Mouse (Mus musculus) embryonic fibroblast, embryonic 13.5 days (primary cell): Measurements from ENCODE around the gene Scrn1. TPM values are rescaled to one million over a fixed set of nuclear protein-coding genes. Genes with fewer than 3 reads are reported as not detected.

Experiments used
- H3K27ac ChIP-seq: 2 replicates; pipeline ENCODE4 v1.5.1; 2012; ENCODE audit warnings: low read length, control low read depth, inconsistent platforms; ENCODE audit not compliant: insufficient read depth
- H3K4me1 ChIP-seq: 2 replicates; pipeline ENCODE4 v1.6.1; 2011; ENCODE audit warnings: low read length; ENCODE audit not compliant: control insufficient read depth, insufficient read depth
- H3K4me3 ChIP-seq: 2 replicates; pipeline ENCODE4 v1.5.1; 2011; ENCODE audit warnings: mild to moderate bottlenecking, control low read depth, low read length; ENCODE audit not compliant: insufficient read depth
- CTCF ChIP-seq: IDR thresholded peaks from 2 replicates; pipeline ENCODE4 v1.5.1; 2011; ENCODE audit warnings: mild to moderate bottlenecking, control low read depth, low read length, moderate library complexity, borderline replicate concordance; ENCODE audit not compliant: insufficient read depth
- POLR2A ChIP-seq: IDR thresholded peaks from 2 replicates; pipeline ENCODE4 v1.6.1; 2011; ENCODE audit warnings: low read depth, mild to moderate bottlenecking, control low read depth, low read length, moderate library complexity
- polyA plus RNA-seq: library from polyadenylated mRNA; stranded (reverse); fragments of >200 nt; gene quantifications from 2 replicates; pipeline ENCODE4 v1.2.4, GENCODE M21; 2011; ENCODE audit warnings: low read depth; ENCODE audit not compliant: missing spikeins, insufficient read length

The Scrn1 gene
- polyA plus RNA-seq, 1 experiment: 19.9 TPM

- Histone ChIP-seq H3K4me3 (peak overlapping the region; percentile 49), H3K4me1 (peaks cover 2% of the 10 kb centered on the region), H3K27ac (no peak overlapping the region)
- TF ChIP-seq POLR2A (no peak), CTCF (no peak)
Measured at GRCm38 (mm10) chr6:54566546-54566919, 244 bp upstream of the Scrn1 start.

DNA sequence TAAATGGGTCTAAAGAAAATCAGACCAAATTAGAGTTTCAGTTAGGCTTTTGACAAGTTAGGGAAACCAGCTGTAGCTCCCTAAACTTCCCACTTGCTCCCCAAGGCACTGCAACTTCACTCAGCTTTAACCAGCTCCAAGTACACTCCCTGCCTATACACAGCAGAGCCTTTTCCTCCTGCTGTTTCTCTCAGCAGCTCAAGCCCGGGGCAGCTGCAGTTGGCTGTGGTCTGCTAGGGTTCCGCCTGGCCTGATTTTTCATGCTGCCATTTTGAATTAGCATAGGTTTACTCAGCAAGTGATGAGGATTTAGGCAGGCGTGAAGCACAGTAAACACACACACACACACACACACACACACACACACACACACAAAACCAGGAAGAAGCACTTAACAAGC, 1.3 kb downstream of the Scrn1 start:
- H3K27ac ChIP-seq: no peak overlapping the region; the same call in 1 of the 2 replicates
- peaks cover 2% of the 10 kb centered on the region for H3K4me1 ChIP-seq
- TF ChIP-seq POLR2A (no peak), CTCF (no peak)
- 0 out of 2 replicates have a peak overlapping the region, but pooled peaks have one; percentile 49 for H3K4me3 ChIP-seq

GRCm38 (mm10) chr6:54564506-54564991, 1.7 kb downstream of the Scrn1 start:
- TF ChIP-seq CTCF (no peak), POLR2A (no peak)
- Histone ChIP-seq H3K4me3 (no peak overlapping the region), H3K27ac (no peak overlapping the region)

GRCm38 (mm10) chr6:54563561-54563960, 2.7 kb downstream of the Scrn1 start:
- Histone ChIP-seq H3K4me1 (peaks cover 2% of the 10 kb centered on the region), H3K4me3 (no peak overlapping the region), H3K27ac (no peak overlapping the region)
- TF ChIP-seq POLR2A (no peak), CTCF (no peak)

More at GRCm38 (mm10) chr6:54564506-54564991, 1.7 kb downstream of the Scrn1 start:
- H3K4me1 ChIP-seq: peaks cover 2% of the 10 kb centered on the region

DNA sequence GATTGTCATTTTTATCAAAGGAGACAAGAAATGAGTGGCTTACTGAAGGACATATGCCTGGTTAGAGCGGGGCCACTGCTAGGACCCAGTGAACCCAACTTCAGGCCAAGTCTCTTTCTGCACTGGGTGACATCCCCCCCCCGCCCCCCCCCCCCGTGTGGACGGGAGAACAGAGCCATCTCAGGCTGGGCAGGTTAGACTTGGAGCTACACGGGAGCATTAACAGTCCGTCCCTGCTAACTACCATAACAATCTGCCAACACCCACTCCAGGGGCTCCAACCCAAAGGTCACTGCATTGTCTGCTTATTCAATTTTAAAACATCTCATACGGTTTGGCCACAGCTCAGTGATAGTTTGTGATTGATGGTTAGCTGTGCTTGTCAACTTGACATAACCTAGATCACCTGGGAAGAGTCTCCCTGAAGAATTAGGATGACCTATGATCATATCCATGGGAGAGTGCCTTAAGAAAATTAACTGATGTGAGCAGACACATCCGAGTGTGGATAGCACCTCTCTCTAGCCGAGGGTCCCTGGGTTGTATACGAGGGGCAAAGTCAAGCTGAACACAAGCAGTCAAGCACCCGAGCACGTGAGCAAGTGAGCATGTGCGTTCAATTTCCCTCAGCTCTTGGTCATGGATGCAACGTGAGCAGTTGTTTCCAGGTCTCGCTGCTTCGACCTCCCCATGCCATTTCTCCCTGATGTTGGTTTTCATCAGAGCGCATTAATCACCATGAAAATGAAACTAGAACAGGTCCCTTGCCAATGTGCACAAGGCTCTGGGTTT, 4.1 kb downstream of the Scrn1 start:
- TF ChIP-seq POLR2A: no peak
- no peak for TF ChIP-seq CTCF
- H3K27ac ChIP-seq: no peak overlapping the region
- peaks cover 2% of the 10 kb centered on the region for H3K4me1 ChIP-seq
- no peak overlapping the region for H3K4me3 ChIP-seq

DNA sequence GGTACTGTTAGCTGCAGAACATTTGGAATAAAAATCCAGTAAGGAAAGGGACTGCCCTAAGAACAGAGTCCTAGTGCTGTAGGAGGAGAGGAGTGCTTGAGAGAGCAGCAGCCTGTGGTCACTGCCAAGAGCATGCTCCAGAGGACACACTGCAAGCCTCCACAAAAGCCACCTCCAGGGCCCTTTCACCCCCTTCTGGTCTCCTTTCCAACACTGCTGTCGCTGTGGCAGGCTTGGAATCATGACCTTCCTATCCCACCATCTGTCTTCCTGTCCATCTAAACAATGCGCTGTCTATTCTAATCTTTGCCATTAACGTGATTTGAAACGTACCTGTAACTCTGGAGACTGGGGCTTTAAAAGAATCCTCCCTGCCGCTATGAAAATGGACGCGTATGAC, 7.8 kb downstream of the Scrn1 start:
- no peak overlapping the region for H3K27ac ChIP-seq
- H3K4me3 ChIP-seq: no peak overlapping the region
- no peaks in the 10 kb centered on the region for H3K4me1 ChIP-seq
- no peak for TF ChIP-seq CTCF
- no peak for TF ChIP-seq POLR2A

- Histone ChIP-seq H3K4me3 (no peak overlapping the region), H3K27ac (no peak overlapping the region), H3K4me1 (no peaks in the 10 kb centered on the region)
- TF ChIP-seq CTCF: no peak
- no peak for TF ChIP-seq POLR2A
Measured at GRCm38 (mm10) chr6:54557671-54558070, 8.6 kb downstream of the Scrn1 start.

DNA sequence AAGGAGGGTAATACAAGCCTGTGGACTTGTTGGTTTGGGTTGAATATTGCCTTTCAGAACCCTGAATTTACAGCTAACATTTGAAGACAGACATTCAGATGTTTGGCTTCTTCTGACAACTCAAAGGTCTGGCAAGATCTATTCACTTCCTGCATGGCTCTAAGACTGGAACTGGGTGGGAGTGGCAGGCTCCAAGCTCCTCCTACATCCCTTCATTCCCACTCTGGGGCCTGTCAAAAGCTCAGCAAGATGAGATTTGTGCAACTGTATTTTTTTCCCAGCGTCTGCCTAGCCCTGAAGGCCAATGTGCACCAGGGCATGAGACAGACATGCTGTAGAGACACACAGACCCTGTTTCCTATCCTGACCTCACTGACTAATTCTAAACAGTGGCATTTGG, 10.5 kb downstream of the Scrn1 start:
- Histone ChIP-seq H3K4me3 (no peak overlapping the region), H3K27ac (no peak overlapping the region), H3K4me1 (no peaks in the 10 kb centered on the region)
- TF ChIP-seq CTCF: no peak
- TF ChIP-seq POLR2A: no peak

GRCm38 (mm10) chr6:54554341-54555110, 11.8 kb downstream of the Scrn1 start:
- Histone ChIP-seq H3K4me3 (no peak overlapping the region), H3K4me1 (no peaks in the 10 kb centered on the region), H3K27ac (no peak overlapping the region)
- no peak for TF ChIP-seq POLR2A
- TF ChIP-seq CTCF: no peak

DNA sequence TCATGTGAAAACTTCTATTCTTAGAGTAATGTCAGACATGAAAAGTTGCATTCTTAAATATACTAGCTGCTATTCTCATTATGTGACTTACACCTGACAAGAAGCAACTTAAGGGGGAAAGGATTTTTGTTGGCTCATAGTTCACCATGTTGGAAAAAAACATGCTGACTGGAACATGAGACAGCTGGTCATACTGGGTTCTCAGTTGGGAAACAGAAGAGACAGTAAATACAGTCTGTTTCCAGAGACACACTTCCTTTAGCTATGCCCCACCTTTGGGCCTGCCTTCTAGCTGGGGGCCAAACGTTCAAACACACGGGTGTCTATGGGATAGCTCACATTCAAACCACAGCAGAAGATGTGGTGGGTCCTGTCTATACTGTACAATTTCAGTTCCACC, 12.7 kb downstream of the Scrn1 start:
- H3K4me1 ChIP-seq: no peaks in the 10 kb centered on the region
- H3K4me3 ChIP-seq: no peak overlapping the region
- TF ChIP-seq POLR2A (no peak), CTCF (no peak)
- no peak overlapping the region for H3K27ac ChIP-seq
